Mouse (Mus musculus) lung, embryonic 16.5 days (tissue): ENCODE results near the gene Ncapg2. TPM values are rescaled to one million over a fixed set of nuclear protein-coding genes. Genes with fewer than 3 reads are reported as not detected.

ENCODE experiments used
- ATAC-seq: fragments of 200-750 bp; cut with Nextera tagmentation; 2 replicates; pipeline ENCODE4 v1.8.0; 2017; ENCODE audit warnings: low read depth, mild to moderate bottlenecking, moderate library complexity
- H3K27ac ChIP-seq: fragments of 300-500 bp; sonication (generic); 2 replicates; pipeline ENCODE4 v1.5.1; 2014; ENCODE audit warnings: mild to moderate bottlenecking, control low read depth, low read length
- H3K27me3 ChIP-seq: fragments of 300-500 bp; sonication (generic); 2 replicates; pipeline ENCODE4 v1.6.1; 2014; ENCODE audit warnings: low read depth, low read length, mixed read lengths; ENCODE audit not compliant: control insufficient read depth, insufficient read depth
- H3K36me3 ChIP-seq: fragments of 300-500 bp; sonication (generic); 2 replicates; pipeline ENCODE4 v1.6.1; 2014; ENCODE audit warnings: low read length; ENCODE audit not compliant: control insufficient read depth, insufficient read depth
- H3K4me1 ChIP-seq: fragments of 300-500 bp; sonication (generic); replicated peaks from 2 replicates; pipeline ENCODE4 v1.6.1; 2014; ENCODE audit warnings: low read length, mixed read lengths; ENCODE audit not compliant: control insufficient read depth, insufficient read depth
- H3K4me2 ChIP-seq: fragments of 300-500 bp; sonication (generic); 2 replicates; pipeline ENCODE4 v1.6.1; 2014; ENCODE audit warnings: low read depth, low read length, control low read depth
- H3K4me3 ChIP-seq: fragments of 300-500 bp; sonication (generic); 2 replicates; pipeline ENCODE4 v1.5.1; 2014; ENCODE audit warnings: mild to moderate bottlenecking, low read length, control low read depth
- H3K9ac ChIP-seq: fragments of 300-500 bp; sonication (generic); 2 replicates; pipeline ENCODE4 v1.6.1; 2014; ENCODE audit warnings: low read length, control low read depth
- H3K9me3 ChIP-seq: fragments of 300-500 bp; sonication (generic); 2 replicates; pipeline ENCODE4 v1.6.1; 2016; ENCODE audit warnings: low read length; ENCODE audit not compliant: control insufficient read depth
- WGBS: fragments of 180-500 bp; shearing (Covaris S2); extraction: QIAGEN DNeasy Blood & Tissue Kit; methylation state at CpG from one replicate; pipeline ENCODE4 v1.1.7; 2014; 5-methylcytosine and 5-hydroxymethylcytosine counted together
- polyA plus RNA-seq: library from polyadenylated mRNA; unstranded; fragments of >200 nt; fragmentation: Nextera tagmentation; extraction: Ambion mirVana; gene quantifications from 2 replicates; pipeline ENCODE4 v1.2.1, GENCODE M21; 2015

The Ncapg2 gene
- polyA plus RNA-seq, 1 experiment from 2014 or later: 46.4 TPM

- 71% methylated on average over 1 of the region's 1 CpGs for WGBS
- Histone ChIP-seq H3K27me3 (no peaks in the 10 kb centered on the region), H3K36me3 (no peaks in the 10 kb centered on the region), H3K4me3 (no peak overlapping the region), H3K9ac (no peak overlapping the region), H3K9me3 (no peaks in the 10 kb centered on the region), H3K4me2 (no peak overlapping the region), H3K4me1 (no peaks in the 10 kb centered on the region), H3K27ac (no peak overlapping the region)
- no peak for ATAC-seq
Observed at GRCm38 (mm10) chr12:116468348-116468747, 63.1 kb downstream of the Ncapg2 start.

GRCm38 (mm10) chr12:116469096-116469495 lies 63.9 kb downstream of the Ncapg2 start:
- ATAC-seq: no peak
- H3K27me3 ChIP-seq: no peaks in the 10 kb centered on the region
- no peak overlapping the region for H3K4me3 ChIP-seq
- 85% methylated on average over 3 of the region's 3 CpGs for WGBS
- no peaks in the 10 kb centered on the region for H3K36me3 ChIP-seq
- no peak overlapping the region for H3K9ac ChIP-seq
- H3K4me2 ChIP-seq: no peak overlapping the region
- no peaks in the 10 kb centered on the region for H3K4me1 ChIP-seq
- no peaks in the 10 kb centered on the region for H3K9me3 ChIP-seq
- H3K27ac ChIP-seq: no peak overlapping the region

DNA sequence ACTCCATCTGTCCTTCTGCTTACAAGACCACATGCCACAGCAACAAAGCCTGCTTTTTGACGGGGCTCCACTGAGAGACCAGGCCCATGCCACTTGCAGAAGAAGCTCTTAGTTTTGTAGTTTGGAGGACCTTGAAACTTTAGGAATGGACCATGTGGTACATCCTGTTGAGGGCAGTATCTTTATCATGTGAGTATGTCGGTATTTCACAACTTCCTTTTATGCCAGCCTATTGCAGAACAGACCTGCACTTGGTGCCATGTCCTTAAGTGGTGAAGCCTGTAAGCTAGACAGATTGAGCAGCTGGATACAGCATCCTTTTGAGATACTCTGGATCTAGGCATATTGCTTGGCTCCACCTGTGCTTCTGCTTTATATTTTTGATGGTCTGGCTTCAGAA lies 68.1 kb downstream of the Ncapg2 start:
- H3K4me2 ChIP-seq: no peak overlapping the region
- H3K4me3 ChIP-seq: no peak overlapping the region
- no peaks in the 10 kb centered on the region for H3K9me3 ChIP-seq
- H3K27ac ChIP-seq: no peak overlapping the region
- H3K4me1 ChIP-seq: no peaks in the 10 kb centered on the region
- WGBS: 78% methylated on average over 2 of the region's 2 CpGs
- H3K27me3 ChIP-seq: no peaks in the 10 kb centered on the region
- ATAC-seq: no peak
- no peak overlapping the region for H3K9ac ChIP-seq
- no peaks in the 10 kb centered on the region for H3K36me3 ChIP-seq

- no peak for ATAC-seq
Observed at GRCm38 (mm10) chr12:116473761-116474160, 68.6 kb downstream of the Ncapg2 start.

GRCm38 (mm10) chr12:116474676-116475075 lies 69.5 kb downstream of the Ncapg2 start:
- no peaks in the 10 kb centered on the region for H3K36me3 ChIP-seq
- H3K9me3 ChIP-seq: no peaks in the 10 kb centered on the region
- H3K4me3 ChIP-seq: no peak overlapping the region
- ATAC-seq: no peak
- no peak overlapping the region for H3K4me2 ChIP-seq
- H3K4me1 ChIP-seq: no peaks in the 10 kb centered on the region
- H3K27me3 ChIP-seq: no peaks in the 10 kb centered on the region
- no peak overlapping the region for H3K27ac ChIP-seq
- 49% methylated on average over 3 of the region's 3 CpGs for WGBS
- H3K9ac ChIP-seq: no peak overlapping the region

More at GRCm38 (mm10) chr12:116473761-116474160, 68.6 kb downstream of the Ncapg2 start:
- Histone ChIP-seq H3K36me3 (no peaks in the 10 kb centered on the region), H3K4me3 (no peak overlapping the region), H3K9me3 (no peaks in the 10 kb centered on the region), H3K27me3 (no peaks in the 10 kb centered on the region), H3K4me2 (no peak overlapping the region), H3K27ac (no peak overlapping the region), H3K4me1 (no peaks in the 10 kb centered on the region), H3K9ac (no peak overlapping the region)

GRCm38 (mm10) chr12:116478771-116479170 lies 73.6 kb downstream of the Ncapg2 start:
- WGBS: 39% methylated on average over 1 of the region's 1 CpGs
- Histone ChIP-seq H3K9me3 (no peaks in the 10 kb centered on the region), H3K27ac (no peak overlapping the region), H3K4me2 (no peak overlapping the region), H3K4me3 (no peak overlapping the region), H3K27me3 (no peaks in the 10 kb centered on the region), H3K36me3 (no peaks in the 10 kb centered on the region), H3K4me1 (no peaks in the 10 kb centered on the region), H3K9ac (no peak overlapping the region)
- no peak for ATAC-seq

- H3K36me3 ChIP-seq: no peaks in the 10 kb centered on the region
- H3K4me2 ChIP-seq: no peak overlapping the region
- H3K9ac ChIP-seq: no peak overlapping the region
- 64% methylated on average over 1 of the region's 1 CpGs for WGBS
- H3K4me3 ChIP-seq: no peak overlapping the region
- no peak overlapping the region for H3K27ac ChIP-seq
- H3K27me3 ChIP-seq: peaks cover 9% of the 10 kb centered on the region; the same call in 1 of the 2 replicates
- ATAC-seq: no peak
- no peaks in the 10 kb centered on the region for H3K9me3 ChIP-seq
- peaks cover 6% of the 10 kb centered on the region for H3K4me1 ChIP-seq
Observed at GRCm38 (mm10) chr12:116481921-116482320, 76.7 kb downstream of the Ncapg2 start.

GRCm38 (mm10) chr12:116483581-116483980 lies 78.4 kb downstream of the Ncapg2 start:
- Histone ChIP-seq H3K4me3 (no peak overlapping the region), H3K9me3 (no peaks in the 10 kb centered on the region), H3K36me3 (no peaks in the 10 kb centered on the region), H3K9ac (no peak overlapping the region), H3K4me2 (no peak overlapping the region), H3K4me1 (peaks cover 6% of the 10 kb centered on the region), H3K27me3 (peaks cover 9% of the 10 kb centered on the region; the same call in 1 of the 2 replicates), H3K27ac (no peak overlapping the region)
- 17% methylated on average over 2 of the region's 2 CpGs for WGBS
- no peak for ATAC-seq

DNA sequence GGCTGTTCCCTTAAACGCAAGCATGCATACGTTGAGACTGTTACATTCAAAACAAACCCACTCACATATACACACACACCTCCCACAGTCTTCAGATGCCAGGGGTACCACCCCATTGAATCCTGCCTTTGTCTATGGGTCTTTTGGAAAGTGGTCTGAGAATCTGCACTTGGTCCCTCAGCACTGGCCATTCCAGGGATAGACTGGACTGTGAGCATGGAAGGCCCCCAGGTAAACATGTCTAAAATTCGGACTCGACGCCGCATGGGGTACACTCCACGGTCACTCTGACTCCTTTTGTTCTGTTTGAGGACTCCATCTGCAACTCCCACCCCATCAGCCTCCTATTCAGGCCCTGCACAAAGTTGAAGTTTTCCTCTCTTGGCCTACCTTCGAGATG lies 79.8 kb downstream of the Ncapg2 start:
- peaks cover 6% of the 10 kb centered on the region for H3K4me1 ChIP-seq
- no peak overlapping the region for H3K9ac ChIP-seq
- no peaks in the 10 kb centered on the region for H3K36me3 ChIP-seq
- peak overlapping the region; percentile 97 for H3K4me2 ChIP-seq
- no peak overlapping the region for H3K27ac ChIP-seq
- H3K9me3 ChIP-seq: no peaks in the 10 kb centered on the region
- no peak overlapping the region for H3K4me3 ChIP-seq
- 66% methylated on average over 8 of the region's 8 CpGs for WGBS
- no peak for ATAC-seq
- peaks cover 9% of the 10 kb centered on the region; the same call in 1 of the 2 replicates for H3K27me3 ChIP-seq
